Mouse (Mus musculus) hindbrain, embryonic 16.5 days (tissue): ENCODE data around the gene Nme3. TPM values are rescaled to one million over a fixed set of nuclear protein-coding genes. Genes with fewer than 3 reads are reported as not detected.
A peak's percentile ranks its signal among the peaks of the same experiment; 100 is the strongest.

Experiments
- ATAC-seq: fragments of 200-750 bp; cut with Nextera tagmentation; 2 replicates; pipeline ENCODE4 v1.8.0; 2017; ENCODE audit warnings: moderate TSS enrichment, moderate library complexity
- H3K27ac ChIP-seq: fragments of 300-500 bp; sonication (generic); 2 replicates; pipeline ENCODE4 v1.5.1; 2014; ENCODE audit warnings: low read depth, mild to moderate bottlenecking, control low read depth, low read length, moderate library complexity
- H3K27me3 ChIP-seq: fragments of 300-500 bp; sonication (generic); replicated peaks from 2 replicates; pipeline ENCODE4 v1.6.1; 2014; ENCODE audit warnings: low read length; ENCODE audit not compliant: control insufficient read depth, insufficient read depth
- H3K36me3 ChIP-seq: fragments of 300-500 bp; sonication (generic); 2 replicates; pipeline ENCODE4 v1.6.1; 2014; ENCODE audit warnings: mild to moderate bottlenecking, low read length, moderate library complexity, mixed read lengths; ENCODE audit not compliant: control insufficient read depth, insufficient read depth
- H3K4me1 ChIP-seq: fragments of 300-500 bp; sonication (generic); 2 replicates; pipeline ENCODE4 v1.6.1; 2014; ENCODE audit warnings: low read depth, low read length; ENCODE audit not compliant: control insufficient read depth, insufficient read depth
- H3K4me2 ChIP-seq: fragments of 300-500 bp; sonication (generic); 2 replicates; pipeline ENCODE4 v1.6.1; 2014; ENCODE audit warnings: mild to moderate bottlenecking, low read length, control low read depth, moderate library complexity
- H3K4me3 ChIP-seq: fragments of 300-500 bp; sonication (generic); 2 replicates; pipeline ENCODE4 v1.5.1; 2014; ENCODE audit warnings: mild to moderate bottlenecking, low read length, control low read depth, moderate library complexity
- H3K9ac ChIP-seq: fragments of 300-500 bp; sonication (generic); 2 replicates; pipeline ENCODE4 v1.6.1; 2014; ENCODE audit warnings: low read depth, mild to moderate bottlenecking, control low read depth, low read length, moderate library complexity
- H3K9me3 ChIP-seq: fragments of 300-500 bp; sonication (generic); 2 replicates; pipeline ENCODE4 v1.6.1; 2014; ENCODE audit warnings: mild to moderate bottlenecking, low read length, moderate library complexity; ENCODE audit not compliant: control insufficient read depth
- whole genome bisulfite sequencing: fragments of 180-500 bp; shearing (Covaris S2); extraction: QIAGEN DNeasy Blood & Tissue Kit; methylation state at CpG from one replicate; pipeline ENCODE4 v1.1.7; 2014; 5-methylcytosine and 5-hydroxymethylcytosine counted together
- polyA plus RNA-seq: library from polyadenylated mRNA; unstranded; fragments of >200 nt; fragmentation: Nextera tagmentation; extraction: Ambion mirVana; gene quantifications from 2 replicates; pipeline ENCODE4 v1.2.1, GENCODE M21; 2015

The Nme3 gene
- polyA plus RNA-seq, 1 experiment from 2014 or later = 99.9 TPM

- no peak for ATAC-seq
- 79% methylated on average over 8 of the region's 8 CpGs for WGBS
Observed at GRCm38 (mm10) chr17:24874989-24875388, 21.3 kb upstream of the Nme3 start.

GRCm38 (mm10) chr17:24877336-24878116 lies 18.8 kb upstream of the Nme3 start:
- 63% methylated on average over 10 of the region's 10 CpGs for WGBS
- Histone ChIP-seq H3K36me3 (no peaks in the 10 kb centered on the region), H3K9ac (no peak overlapping the region), H3K4me2 (no peak overlapping the region), H3K27ac (no peak overlapping the region), H3K9me3 (no peaks in the 10 kb centered on the region), H3K27me3 (no peaks in the 10 kb centered on the region), H3K4me1 (no peaks in the 10 kb centered on the region), H3K4me3 (no peak overlapping the region)
- no peak for ATAC-seq

More at GRCm38 (mm10) chr17:24874989-24875388, 21.3 kb upstream of the Nme3 start:
- no peak overlapping the region for H3K4me2 ChIP-seq
- H3K27me3 ChIP-seq = no peaks in the 10 kb centered on the region
- H3K4me3 ChIP-seq = no peak overlapping the region
- no peak overlapping the region for H3K27ac ChIP-seq
- no peaks in the 10 kb centered on the region for H3K36me3 ChIP-seq
- no peaks in the 10 kb centered on the region for H3K4me1 ChIP-seq
- H3K9ac ChIP-seq = no peak overlapping the region
- H3K9me3 ChIP-seq = no peaks in the 10 kb centered on the region

- no peak overlapping the region for H3K27ac ChIP-seq
- H3K4me3 ChIP-seq = no peak overlapping the region
- H3K27me3 ChIP-seq = no peaks in the 10 kb centered on the region
- H3K9me3 ChIP-seq = no peaks in the 10 kb centered on the region
- H3K4me1 ChIP-seq = no peaks in the 10 kb centered on the region
- no peak for ATAC-seq
- H3K4me2 ChIP-seq = no peak overlapping the region
- WGBS = 37% methylated on average over 5 of the region's 5 CpGs
- 0 out of 2 replicates have a peak, but pooled peaks cover 2% of the 10 kb centered on the region for H3K36me3 ChIP-seq
- no peak overlapping the region for H3K9ac ChIP-seq
Observed at GRCm38 (mm10) chr17:24878117-24878397, 18.2 kb upstream of the Nme3 start.

- no peak overlapping the region for H3K4me2 ChIP-seq
- H3K9me3 ChIP-seq = no peaks in the 10 kb centered on the region
- H3K9ac ChIP-seq = no peak overlapping the region
- no peak overlapping the region for H3K27ac ChIP-seq
- 0 out of 2 replicates have a peak, but pooled peaks cover 3% of the 10 kb centered on the region for H3K36me3 ChIP-seq
- WGBS = 76% methylated on average over 8 of the region's 8 CpGs
- no peak overlapping the region for H3K4me3 ChIP-seq
- no peaks in the 10 kb centered on the region for H3K4me1 ChIP-seq
- H3K27me3 ChIP-seq = no peaks in the 10 kb centered on the region
- no peak for ATAC-seq
Observed at GRCm38 (mm10) chr17:24878531-24878930, 17.8 kb upstream of the Nme3 start.

GRCm38 (mm10) chr17:24881738-24882440 lies 14.4 kb upstream of the Nme3 start:
- Histone ChIP-seq H3K27me3 (no peaks in the 10 kb centered on the region), H3K9ac (no peak overlapping the region), H3K4me3 (no peak overlapping the region), H3K27ac (no peak overlapping the region), H3K4me2 (no peak overlapping the region), H3K4me1 (peaks cover 10% of the 10 kb centered on the region), H3K36me3 (peaks cover 3% of the 10 kb centered on the region; the same call in 1 of the 2 replicates), H3K9me3 (no peaks in the 10 kb centered on the region)
- ATAC-seq = no peak
- WGBS = 49% methylated on average over 7 of the region's 7 CpGs

- ATAC-seq = no peak
- Histone ChIP-seq H3K9ac (no peak overlapping the region), H3K4me3 (no peak overlapping the region), H3K4me2 (no peak overlapping the region), H3K9me3 (no peaks in the 10 kb centered on the region), H3K36me3 (peaks cover 10% of the 10 kb centered on the region; the same call in 1 of the 2 replicates), H3K4me1 (peaks cover 28% of the 10 kb centered on the region), H3K27me3 (no peaks in the 10 kb centered on the region), H3K27ac (no peak overlapping the region)
- WGBS = 92% methylated on average over 6 of the region's 6 CpGs
Observed at GRCm38 (mm10) chr17:24884391-24884790, 11.9 kb upstream of the Nme3 start.

- Histone ChIP-seq H3K4me1 (peaks cover 31% of the 10 kb centered on the region), H3K9me3 (no peaks in the 10 kb centered on the region), H3K27me3 (no peaks in the 10 kb centered on the region), H3K36me3 (peaks cover 12% of the 10 kb centered on the region), H3K27ac (no peak overlapping the region), H3K9ac (peak overlapping the region; percentile 23), H3K4me2 (peak overlapping the region; percentile 96), H3K4me3 (peak overlapping the region; percentile 88)
- 26% methylated on average over 22 of the region's 22 CpGs for WGBS
- no peak for ATAC-seq
Observed at GRCm38 (mm10) chr17:24885356-24886133, 10.8 kb upstream of the Nme3 start.

GRCm38 (mm10) chr17:24886134-24886931 lies 10.0 kb upstream of the Nme3 start, which contains the start of the genes Nubp2 and Spsb3:
Gene Nubp2 (minus strand): TSS chr17:24886349.
Gene Spsb3 (plus strand): TSS chr17:24886643.
- peak; percentile 98 for ATAC-seq
- under 1% methylated on average over 69 of the region's 69 CpGs for WGBS
- Histone ChIP-seq H3K27ac (peak within 1 kb of the TSS; percentile 76), H3K4me1 (peaks cover 31% of the 10 kb centered on the region), H3K27me3 (no peaks in the 10 kb centered on the region), H3K4me2 (peak within 1 kb of the TSS; percentile 96), H3K9ac (peak within 1 kb of the TSS; percentile 87), H3K36me3 (peaks cover 20% of the 10 kb centered on the region), H3K4me3 (peak within 1 kb of the TSS; percentile 88), H3K9me3 (no peaks in the 10 kb centered on the region)
